In the genomic region with DNA sequence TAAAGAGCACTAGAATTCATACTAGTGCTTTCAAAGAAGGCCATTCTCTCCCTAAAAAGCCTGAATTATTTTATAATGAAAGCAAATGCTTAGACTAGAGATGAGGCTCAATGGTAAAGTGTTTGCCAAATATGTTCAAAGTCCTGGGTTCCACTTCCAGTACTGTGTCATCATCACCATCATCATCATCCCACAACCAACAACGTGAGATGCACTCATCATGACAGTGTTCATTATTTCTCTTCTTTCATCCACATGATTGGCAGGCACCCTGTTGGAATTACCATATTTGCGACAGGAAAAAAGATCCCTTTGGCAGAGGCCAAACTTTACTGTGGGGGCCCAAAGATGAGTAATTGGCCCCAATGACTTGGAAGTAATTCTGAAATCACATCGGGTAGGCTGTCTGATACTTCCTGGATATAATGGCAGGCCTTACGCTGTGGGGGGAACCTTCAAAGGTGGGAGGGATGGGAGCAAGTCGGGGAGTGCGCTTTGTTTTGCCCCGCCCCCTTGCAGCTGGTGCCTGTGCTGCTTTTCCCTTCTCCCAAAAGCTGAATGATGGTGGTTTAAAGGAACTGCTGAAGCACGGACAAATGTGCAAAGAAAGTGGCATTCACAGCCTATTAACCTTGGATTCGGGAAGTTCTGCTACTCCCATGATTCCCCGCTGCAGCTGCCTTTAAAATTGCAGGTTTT, we compare ENCODE assay signal across 12 mouse cellular contexts. TPM values are rescaled to one million over a fixed set of nuclear protein-coding genes. Genes with fewer than 3 reads are reported as not detected.
A peak's percentile ranks its signal among the peaks of the same experiment; 100 is the strongest.
DNase-seq lines count a peak whose midpoint lies in the region; ATAC-seq and TF ChIP-seq lines count a peak whose summit lies in the region.
"Had no signal": no experiment of that assay in that cellular context is flagged by ENCODE, and none has a peak within 500 bp of the region (broad histone marks: within the 10 kb centered on the region; RNA-seq: fewer than 3 reads in every experiment).

No protein-coding gene starts in this region.

- no peak overlapping the region for H3K4me2 ChIP-seq in midbrain, embryonic 11.5 days
- no peak overlapping the region for H3K4me2 ChIP-seq in midbrain, embryonic 15.5 days
- peak overlapping the region; percentile 17 for H3K4me2 ChIP-seq in forebrain, embryonic 15.5 days (replicated peaks)
- H3K4me2 ChIP-seq in neural tube, embryonic 13.5 days = peak overlapping the region; percentile 16; the same call in 1 of the 2 replicates
- H3K4me2 ChIP-seq in stomach, postnatal 0 days (replicated peaks; ENCODE audit: low read depth) = no peak overlapping the region
- H3K4me2 ChIP-seq: heart, embryonic 15.5 days had no signal

- H3K27ac ChIP-seq in midbrain, embryonic 11.5 days (ENCODE audit: low read depth, low read length) = no peak overlapping the region; the same call in 1 of the 2 replicates
- no peak overlapping the region for H3K27ac ChIP-seq in midbrain, embryonic 15.5 days
- 0 out of 2 replicates have a peak overlapping the region, but pooled peaks have one; percentile 27 for H3K27ac ChIP-seq in forebrain, embryonic 15.5 days (replicated peaks)
- H3K27ac ChIP-seq in neural tube, embryonic 13.5 days (replicated peaks) = no peak overlapping the region
- H3K27ac ChIP-seq in stomach, postnatal 0 days (replicated peaks) = no peak overlapping the region
- H3K27ac ChIP-seq: heart, embryonic 15.5 days had no signal

- H3K9ac ChIP-seq in midbrain, embryonic 11.5 days (ENCODE audit: low read length) = no peak overlapping the region
- no peak overlapping the region for H3K9ac ChIP-seq in midbrain, embryonic 15.5 days
- no peak overlapping the region for H3K9ac ChIP-seq in forebrain, embryonic 15.5 days (replicated peaks)
- no peak overlapping the region for H3K9ac ChIP-seq in neural tube, embryonic 13.5 days
- H3K9ac ChIP-seq in stomach, postnatal 0 days (ENCODE audit: low read length) = no peak overlapping the region
- H3K9ac ChIP-seq: heart, embryonic 15.5 days; liver, postnatal 0 days had no signal

- TF ChIP-seq CTCF in stomach, postnatal 0 days (IDR thresholded peaks at IDR 0.05; ENCODE audit: low read depth) = no peak

- H3K9me3 ChIP-seq in midbrain, embryonic 11.5 days (ENCODE audit: control insufficient read depth, low read length) = no peaks in the 10 kb centered on the region
- no peaks in the 10 kb centered on the region for H3K9me3 ChIP-seq in midbrain, embryonic 15.5 days
- no peaks in the 10 kb centered on the region for H3K9me3 ChIP-seq in forebrain, embryonic 15.5 days
- no peaks in the 10 kb centered on the region for H3K9me3 ChIP-seq in neural tube, embryonic 13.5 days
- H3K9me3 ChIP-seq in stomach, postnatal 0 days (ENCODE audit: control insufficient read depth, low read length) = no peaks in the 10 kb centered on the region
- H3K9me3 ChIP-seq: heart, embryonic 15.5 days had no signal

- H3K4me3 ChIP-seq in midbrain, embryonic 11.5 days (ENCODE audit: low read depth, low read length) = no peak overlapping the region
- no peak overlapping the region for H3K4me3 ChIP-seq in midbrain, embryonic 15.5 days
- H3K4me3 ChIP-seq in forebrain, embryonic 15.5 days = no peak overlapping the region
- no peak overlapping the region for H3K4me3 ChIP-seq in neural tube, embryonic 13.5 days
- no peak overlapping the region for H3K4me3 ChIP-seq in stomach, postnatal 0 days (ENCODE audit: low read depth, low read length)
- H3K4me3 ChIP-seq: heart, embryonic 15.5 days had no signal

- ATAC-seq in midbrain, embryonic 11.5 days (ENCODE audit: low FRiP score) = peak; percentile 54; the same call in 1 of the 2 replicates
- ATAC-seq in midbrain, embryonic 15.5 days (replicated peaks) = no peak
- peak; percentile 75; the same call in 1 of the 2 replicates for ATAC-seq in forebrain, embryonic 15.5 days (replicated peaks)
- no peak for ATAC-seq in neural tube, embryonic 13.5 days (ENCODE audit: low read depth)
- ATAC-seq in stomach, postnatal 0 days (ENCODE audit: low FRiP score, low TSS enrichment) = no peak
- ATAC-seq: liver, postnatal 0 days had no signal

- peaks cover 2% of the 10 kb centered on the region; the same call in 1 of the 2 replicates for H3K4me1 ChIP-seq in midbrain, embryonic 11.5 days (ENCODE audit: control insufficient read depth, insufficient read depth, low read length)
- H3K4me1 ChIP-seq in midbrain, embryonic 15.5 days = no peaks in the 10 kb centered on the region
- H3K4me1 ChIP-seq in forebrain, embryonic 15.5 days = peaks cover 8% of the 10 kb centered on the region
- H3K4me1 ChIP-seq in neural tube, embryonic 13.5 days (replicated peaks) = peaks cover 8% of the 10 kb centered on the region
- no peaks in the 10 kb centered on the region for H3K4me1 ChIP-seq in stomach, postnatal 0 days (replicated peaks; ENCODE audit: control insufficient read depth, insufficient read depth)
- H3K4me1 ChIP-seq: heart, embryonic 15.5 days had no signal

- TF ChIP-seq EP300 in stomach, postnatal 0 days (optimal IDR thresholded peaks at IDR 0.05) = no peak

- peak; percentile 84 for DNase-seq in midbrain, embryonic 11.5 days (ENCODE audit: low spot score, missing footprints)
- peak; percentile 17 for DNase-seq in embryo, embryonic 10 days (ENCODE audit: low spot score)
- no peak for DNase-seq in layer of hippocampus, adult 8-10 months (ENCODE audit: low spot score in 2 of 2)
- no peak for DNase-seq in stomach, postnatal 0 days (ENCODE audit: low spot score)
- DNase-seq: adrenal gland, postnatal 14 days; cerebellum, adult 2 months; kidney, adult 9 months; liver, postnatal 0 days had no signal

- 28% methylated on average over 10 of the region's 10 CpGs for WGBS in midbrain, embryonic 11.5 days
- WGBS in midbrain, embryonic 15.5 days = 18% methylated on average over 10 of the region's 10 CpGs
- 6% methylated on average over 10 of the region's 10 CpGs for WGBS in forebrain, embryonic 15.5 days
- WGBS in neural tube, embryonic 13.5 days = 18% methylated on average over 10 of the region's 10 CpGs
- 49% methylated on average over 10 of the region's 10 CpGs for WGBS in stomach, postnatal 0 days

- no peaks in the 10 kb centered on the region for H3K27me3 ChIP-seq in midbrain, embryonic 11.5 days (ENCODE audit: control insufficient read depth, insufficient read depth, low read length)
- H3K27me3 ChIP-seq in midbrain, embryonic 15.5 days (replicated peaks) = no peaks in the 10 kb centered on the region
- no peaks in the 10 kb centered on the region for H3K27me3 ChIP-seq in forebrain, embryonic 15.5 days
- no peaks in the 10 kb centered on the region for H3K27me3 ChIP-seq in neural tube, embryonic 13.5 days
- no peaks in the 10 kb centered on the region for H3K27me3 ChIP-seq in stomach, postnatal 0 days (ENCODE audit: control insufficient read depth, insufficient read depth, low read length)
- H3K27me3 ChIP-seq: heart, embryonic 15.5 days had no signal

- H3K36me3 ChIP-seq in midbrain, embryonic 11.5 days (ENCODE audit: control insufficient read depth, insufficient read depth, low read length) = no peaks in the 10 kb centered on the region
- H3K36me3 ChIP-seq in midbrain, embryonic 15.5 days (replicated peaks) = no peaks in the 10 kb centered on the region
- no peaks in the 10 kb centered on the region for H3K36me3 ChIP-seq in forebrain, embryonic 15.5 days
- no peaks in the 10 kb centered on the region for H3K36me3 ChIP-seq in neural tube, embryonic 13.5 days
- H3K36me3 ChIP-seq in stomach, postnatal 0 days (ENCODE audit: control insufficient read depth, insufficient read depth, low read length) = no peaks in the 10 kb centered on the region
- H3K36me3 ChIP-seq: heart, embryonic 15.5 days had no signal

RNA-seq across cellular contexts. Expression of a gene that starts 13.9 kb away (rescaled TPM):
- 37.4 and 42.5 TPM in 2 replicates for polyA plus RNA-seq in midbrain, embryonic 11.5 days (2014; fragmentation: Nextera tagmentation; extraction: Ambion mirVana)
- 40.7 and 44.7 TPM in 2 replicates for polyA plus RNA-seq in midbrain, embryonic 15.5 days (2015; fragmentation: Nextera tagmentation; extraction: Ambion mirVana)
- 34.2 and 36.8 TPM in 2 replicates for polyA plus RNA-seq in forebrain, embryonic 15.5 days (2015; fragmentation: Nextera tagmentation; extraction: Ambion mirVana)
- polyA plus RNA-seq in neural tube, embryonic 13.5 days (2015; fragmentation: Nextera tagmentation; extraction: Ambion mirVana) = 57.9 and 60.9 TPM in 2 replicates
- 10 to 100 TPM; 26.2 to 32.8 (median 31.4) TPM for total RNA-seq in layer of hippocampus, adult 8-10 months (2022)
- 8.0 and 8.3 TPM in 2 replicates for polyA plus RNA-seq in stomach, postnatal 0 days (2015; fragmentation: Nextera tagmentation; extraction: Ambion mirVana)

Comparison
In these comparisons a context has a peak if more than half of its experiments do, and no peak if none do; other contexts are left out.
1. ATAC-seq: peak in midbrain, embryonic 11.5 days (single experiment) and forebrain, embryonic 15.5 days (single experiment); none in midbrain, embryonic 15.5 days (single experiment), neural tube, embryonic 13.5 days (single experiment) and stomach, postnatal 0 days (single experiment).
2. DNase-seq: peak in midbrain, embryonic 11.5 days (single experiment) and embryo, embryonic 10 days (single experiment); none in layer of hippocampus, adult 8-10 months (0 of 2) and stomach, postnatal 0 days (single experiment).
3. H3K4me2 ChIP-seq: peak in forebrain, embryonic 15.5 days (single experiment) and neural tube, embryonic 13.5 days (single experiment); none in midbrain, embryonic 11.5 days (single experiment), midbrain, embryonic 15.5 days (single experiment) and stomach, postnatal 0 days (single experiment).